Mouse (Mus musculus): ENCODE measurements around the gene Ddx10. TPM values are rescaled to one million over a fixed set of nuclear protein-coding genes. Genes with fewer than 3 reads are reported as not detected.
"Not testable (repeated sequence)": the region's sequence is repeated elsewhere in the genome, so short reads cannot be mapped to it uniquely, and the experiment has no call there.

Ddx10 gene
- total RNA-seq, 2 experiments from 2014 or later, result 15.5 to 18.4 TPM

GRCm38 (mm10) chr9:53173258-53173657 lies 74.6 kb downstream of the Ddx10 start:
- DNase-seq (ENCODE audit: low spot score in 2 of 2), result no peak

DNA sequence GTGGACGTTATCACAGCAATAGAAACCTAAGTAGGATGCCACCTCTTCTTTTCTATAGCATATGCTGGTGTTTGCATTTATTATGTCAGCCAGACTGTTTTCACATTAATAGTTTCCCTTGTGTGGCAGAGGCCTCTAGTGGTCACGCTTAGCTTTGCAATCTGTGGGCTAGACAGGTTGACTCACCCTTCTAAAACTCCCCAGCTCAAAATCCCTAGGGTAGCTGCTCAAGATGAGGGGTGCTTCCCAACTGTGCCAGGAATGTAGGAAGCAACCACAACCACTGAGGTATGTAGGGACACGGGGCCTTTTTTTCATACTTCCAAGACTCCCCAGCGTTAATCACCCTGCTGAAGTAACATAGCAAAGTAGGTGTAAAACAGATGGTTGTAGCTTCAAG lies 103.6 kb downstream of the Ddx10 start:
- DNase-seq (ENCODE audit: low spot score in 2 of 2), result peak; percentile 36 to 52

GRCm38 (mm10) chr9:53143508-53143907 lies 104.3 kb downstream of the Ddx10 start:
- DNase-seq (ENCODE audit: low spot score in 2 of 2), result no peak

DNA sequence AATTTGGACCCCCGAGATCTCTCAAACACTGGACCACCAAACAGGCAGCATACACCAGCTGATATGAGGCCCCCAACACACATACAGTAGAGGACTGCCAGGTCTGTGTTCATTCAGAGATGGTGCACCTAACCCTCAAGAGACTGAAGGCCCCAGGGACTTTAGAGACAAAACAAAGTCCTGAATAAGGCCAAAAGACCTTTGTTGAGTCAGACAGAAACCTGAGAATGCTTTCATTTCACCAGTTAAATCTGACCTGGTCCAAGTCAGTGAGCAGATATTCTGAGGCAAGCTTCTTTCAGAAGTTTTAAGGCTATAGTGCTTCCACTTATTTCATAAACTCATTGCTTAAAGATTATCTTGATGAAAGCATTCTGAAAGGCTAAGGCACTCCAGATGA lies 105.4 kb downstream of the Ddx10 start:
- not testable (repeated sequence) for DNase-seq (ENCODE audit: low spot score in 2 of 2)

DNA sequence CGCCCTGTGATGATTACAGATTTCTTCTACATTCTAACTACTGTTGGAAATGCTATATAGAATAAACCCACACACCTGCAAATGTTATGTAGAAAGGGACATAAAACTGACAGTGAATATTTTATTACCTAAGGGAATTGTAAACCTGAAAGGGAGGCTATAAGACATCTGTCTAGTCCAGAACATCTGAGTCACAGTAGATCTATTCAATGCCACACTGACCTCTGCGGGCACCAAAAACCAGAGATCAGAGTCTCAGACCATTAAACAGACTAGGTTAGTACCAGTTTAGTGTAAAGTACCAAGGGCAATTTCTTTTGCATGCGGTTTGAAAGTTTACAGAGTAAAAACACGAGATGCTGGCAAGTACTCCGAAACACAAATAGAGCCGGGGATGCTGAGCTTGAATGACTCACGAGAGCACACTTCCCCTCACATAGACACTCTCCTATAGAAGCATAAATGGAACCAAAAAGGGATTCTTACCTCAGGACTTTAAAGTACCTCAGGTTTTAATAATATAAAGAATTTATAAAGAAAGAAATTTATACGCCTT lies 107.2 kb downstream of the Ddx10 start:
- DNase-seq (ENCODE audit: low spot score in 2 of 2), result no peak

DNA sequence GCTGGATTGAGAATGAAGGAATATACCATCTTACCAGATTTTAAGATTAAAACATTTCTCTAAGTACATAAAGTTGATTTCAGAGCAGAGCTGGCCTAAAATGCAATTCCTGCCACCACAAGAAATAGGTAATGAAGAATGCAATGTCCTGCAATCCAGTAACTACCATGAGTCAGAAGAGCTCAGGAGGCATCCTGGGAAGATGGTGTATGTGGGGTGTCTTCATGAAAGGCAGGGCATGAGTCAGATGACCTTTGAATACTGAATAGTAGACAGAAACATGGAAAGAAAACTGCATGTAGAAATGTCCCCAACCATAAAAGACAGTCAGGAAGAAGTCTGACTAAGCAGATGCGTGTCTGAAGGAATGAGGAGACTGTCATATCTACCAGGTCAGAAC lies 115.0 kb downstream of the Ddx10 start:
- no peak for DNase-seq (ENCODE audit: low spot score in 2 of 2)

DNA sequence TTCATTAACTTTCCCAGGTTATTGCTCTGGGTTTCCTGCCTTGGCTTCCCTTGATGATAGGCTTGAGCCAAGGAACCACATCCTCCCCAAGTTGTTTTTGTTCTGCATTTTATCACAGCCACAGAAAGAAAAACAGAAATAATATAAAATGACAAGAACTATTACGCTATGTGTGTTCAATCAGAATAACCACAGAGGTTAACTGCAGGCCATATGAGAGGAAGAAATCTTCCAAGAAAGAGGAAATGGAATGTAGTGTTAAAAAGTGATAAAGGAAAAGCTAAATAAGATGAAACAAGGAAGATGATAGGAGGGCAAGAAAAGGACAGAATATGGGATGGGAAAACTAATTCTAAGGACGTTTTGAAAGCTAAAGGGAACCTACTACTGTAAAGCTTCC lies 117.4 kb downstream of the Ddx10 start:
- DNase-seq (ENCODE audit: low spot score in 2 of 2), result no peak

GRCm38 (mm10) chr9:53101103-53101502 lies 146.8 kb downstream of the Ddx10 start:
- no peak for DNase-seq (ENCODE audit: low spot score in 2 of 2)

GRCm38 (mm10) chr9:53095319-53096165 lies 152.3 kb downstream of the Ddx10 start:
- DNase-seq (ENCODE audit: low spot score in 2 of 2), result no peak

GRCm38 (mm10) chr9:53094536-53094935 lies 153.3 kb downstream of the Ddx10 start:
- DNase-seq (ENCODE audit: low spot score in 2 of 2), result no peak

DNA sequence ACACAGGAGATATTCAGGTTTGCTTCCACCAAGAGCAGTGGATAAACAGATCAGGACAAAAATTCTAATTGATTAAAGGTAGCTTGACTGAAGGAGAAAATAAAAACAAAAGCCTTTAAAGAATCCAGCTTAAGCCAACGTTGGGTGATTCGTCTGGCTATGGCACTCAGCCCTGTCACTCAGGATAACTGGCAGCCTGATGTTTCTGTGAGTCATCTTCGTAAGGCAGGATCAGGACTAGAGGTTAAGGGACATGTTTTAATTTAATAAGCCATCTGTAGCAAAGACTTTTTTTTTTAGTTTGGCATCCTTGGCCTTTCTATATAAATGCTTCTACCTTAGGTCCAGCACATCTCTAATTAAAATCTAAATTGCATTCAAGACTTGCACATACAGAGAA lies 170.2 kb downstream of the Ddx10 start:
- DNase-seq (ENCODE audit: low spot score in 2 of 2), result no peak

- DNase-seq (ENCODE audit: low spot score in 2 of 2), result no peak
Observed at GRCm38 (mm10) chr9:53075931-53076330, 171.9 kb downstream of the Ddx10 start.

- DNase-seq (ENCODE audit: low spot score in 2 of 2), result no peak
Observed at GRCm38 (mm10) chr9:53074443-53074842, 173.4 kb downstream of the Ddx10 start.

DNA sequence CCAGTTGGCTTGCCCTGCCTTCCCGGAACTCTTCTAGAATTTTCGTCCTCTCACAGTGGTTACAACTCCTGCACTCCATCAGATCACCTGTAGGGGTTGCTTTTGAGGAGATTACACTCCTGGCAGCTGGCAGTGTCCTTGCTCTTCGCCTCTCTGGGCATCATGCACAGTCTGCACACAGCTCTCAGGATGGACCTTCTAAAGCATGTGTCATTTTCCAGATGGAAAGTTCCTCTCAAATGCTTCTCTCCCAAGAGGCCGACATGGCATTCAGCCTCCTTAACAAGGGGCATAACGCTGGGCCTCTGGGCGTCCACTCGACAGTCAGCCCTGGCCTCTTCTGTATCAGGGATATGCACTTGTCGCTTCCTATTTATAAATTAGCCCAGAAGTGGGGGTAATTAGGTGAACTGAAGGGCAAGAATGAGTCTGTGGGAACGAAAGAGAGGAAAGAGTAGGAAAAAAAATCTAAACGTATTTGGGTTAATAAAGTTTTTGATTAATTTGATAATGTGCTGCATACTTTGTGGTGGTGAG lies 174.2 kb downstream of the Ddx10 start:
- DNase-seq (ENCODE audit: low spot score in 2 of 2), result no peak

GRCm38 (mm10) chr9:53072088-53072487 lies 175.8 kb downstream of the Ddx10 start:
- no peak for DNase-seq (ENCODE audit: low spot score in 2 of 2)

- DNase-seq (ENCODE audit: low spot score in 2 of 2), result no peak
Observed at GRCm38 (mm10) chr9:53070875-53071524, 176.9 kb downstream of the Ddx10 start.

DNA sequence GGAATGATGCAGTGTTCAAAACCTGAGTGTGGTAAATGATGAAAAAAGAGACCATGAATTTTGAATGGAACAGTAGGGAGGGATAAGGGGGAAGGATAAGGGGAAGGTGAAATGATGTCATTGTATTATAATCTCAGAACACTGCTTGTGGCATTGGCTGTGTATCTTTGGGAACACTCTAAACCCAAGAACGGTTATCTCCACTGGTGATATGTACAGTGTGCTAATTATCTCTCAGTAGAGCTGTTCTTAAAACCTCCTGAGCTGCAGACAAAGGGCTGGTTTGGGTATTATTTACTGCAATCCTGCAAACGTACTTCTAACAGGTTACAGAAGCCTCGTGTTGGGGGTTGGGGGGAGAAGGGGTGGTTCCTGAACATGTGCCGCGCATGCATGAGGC lies 179.7 kb downstream of the Ddx10 start:
- no peak for DNase-seq (ENCODE audit: low spot score in 2 of 2)

DNA sequence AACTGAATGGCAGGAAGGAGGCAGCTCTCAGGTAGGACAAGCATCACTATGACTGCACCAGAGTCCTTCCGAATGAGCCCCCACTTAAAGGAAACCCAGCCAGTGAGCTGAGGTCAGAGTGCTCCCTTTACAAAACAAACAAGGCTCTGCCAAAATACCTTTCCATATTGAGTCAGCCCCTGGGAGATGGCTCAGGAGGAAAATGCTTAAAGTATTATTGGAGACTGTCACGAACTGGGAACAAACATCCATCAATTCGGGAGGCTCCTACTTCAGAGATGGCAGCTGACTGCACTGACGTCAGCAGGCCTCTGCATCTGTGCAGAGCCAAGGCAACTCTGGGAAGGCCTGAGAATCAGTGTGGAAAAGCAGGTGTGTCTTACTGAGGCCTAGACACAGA lies 181.4 kb downstream of the Ddx10 start:
- no peak for DNase-seq (ENCODE audit: low spot score in 2 of 2)

DNA sequence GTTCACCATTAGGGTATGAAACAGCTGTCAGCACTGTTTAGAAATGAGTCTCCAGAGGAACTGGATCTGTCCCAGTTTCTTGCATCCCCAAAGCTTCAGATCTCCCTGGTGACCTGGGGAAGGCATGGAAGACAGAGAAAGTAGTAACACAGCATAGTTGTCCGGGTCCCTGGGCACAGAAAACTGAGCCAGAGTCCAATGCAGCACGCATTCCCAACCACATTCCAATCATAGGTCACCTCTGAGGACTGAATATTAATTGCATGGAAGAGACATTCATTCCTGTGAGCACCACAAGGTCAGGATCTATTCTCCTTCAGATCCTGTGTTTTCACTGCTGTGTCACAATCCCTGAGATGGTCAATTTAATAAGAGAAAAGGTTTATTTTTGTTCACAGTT lies 182.8 kb downstream of the Ddx10 start:
- DNase-seq (ENCODE audit: low spot score in 2 of 2), result no peak

- no peak for DNase-seq (ENCODE audit: low spot score in 2 of 2)
Observed at GRCm38 (mm10) chr9:53064531-53064930, 183.3 kb downstream of the Ddx10 start.

DNA sequence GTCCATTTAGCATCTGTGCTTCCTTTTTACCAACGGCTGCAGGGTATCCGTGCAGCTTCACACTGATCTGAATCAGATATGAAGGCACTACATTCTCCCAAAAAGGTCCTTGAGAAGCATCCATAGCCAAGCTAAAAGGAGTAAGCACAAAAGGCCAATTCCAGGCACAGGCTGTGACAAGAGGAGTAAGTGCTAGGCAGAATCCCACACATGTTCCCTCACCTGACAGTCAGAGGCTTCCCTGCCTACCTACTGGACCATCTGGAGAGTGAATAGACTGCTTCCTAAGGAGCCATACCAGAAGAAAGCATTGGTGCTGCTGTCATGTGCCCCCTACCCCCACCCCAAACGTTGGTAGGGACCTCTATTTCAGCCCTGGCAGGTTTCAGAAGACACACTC lies 192.5 kb downstream of the Ddx10 start:
- no peak for DNase-seq (ENCODE audit: low spot score in 2 of 2)
